Mouse (Mus musculus) cerebellum, adult 2 months (tissue): Measurements from ENCODE around the gene 1700069L16Rik. TPM values are rescaled to one million over a fixed set of nuclear protein-coding genes. Genes with fewer than 3 reads are reported as not detected.

Experiments
- DNase-seq, 2 experiments: peaks; one replicate each; pipeline ENCODE4 v3.0.0; 2021
- H3K27ac ChIP-seq: fragments of 200-500 bp; 2 replicates; pipeline ENCODE4 v1.5.1; 2012; ENCODE audit warnings: low read length, control low read depth, inconsistent platforms; ENCODE audit not compliant: insufficient read depth
- H3K27me3 ChIP-seq: fragments of 200-500 bp; 2 replicates; pipeline ENCODE4 v1.6.1; 2012; ENCODE audit warnings: inconsistent platforms, mild to moderate bottlenecking, low read length, moderate library complexity; ENCODE audit not compliant: control insufficient read depth, insufficient read depth
- H3K4me1 ChIP-seq: fragments of 200-500 bp; 2 replicates; pipeline ENCODE4 v1.6.1; 2011; ENCODE audit warnings: low read length; ENCODE audit not compliant: control insufficient read depth, insufficient read depth
- H3K4me3 ChIP-seq: fragments of 200-500 bp; replicated peaks from 2 replicates; pipeline ENCODE3; 2011; ENCODE audit warnings: mild to moderate bottlenecking, low read depth, low read length, control low read depth; ENCODE audit not compliant: insufficient read depth
- CTCF ChIP-seq: fragments of 200-500 bp; IDR thresholded peaks from 2 replicates; pipeline ENCODE4 v1.5.1; 2011; ENCODE audit warnings: low read depth, mild to moderate bottlenecking, control low read depth, low read length, moderate library complexity, borderline replicate concordance; ENCODE audit not compliant: insufficient read depth
- POLR2A ChIP-seq: fragments of 200-500 bp; IDR thresholded peaks from 2 replicates; pipeline ENCODE4 v1.6.1; 2011; ENCODE audit warnings: low read length, control low read depth, borderline replicate concordance; ENCODE audit not compliant: insufficient read depth
- WGBS: fragments of 180-500 bp; shearing (Covaris S2); methylation state at CpG from one replicate; pipeline ENCODE4 v1.1.7; 2018; 5-methylcytosine and 5-hydroxymethylcytosine counted together
- polyA plus RNA-seq: library from polyadenylated mRNA; depleted of rRNA; stranded (reverse); fragments of >200 nt; gene quantifications from 2 replicates; pipeline ENCODE4 v1.2.3, GENCODE M21; 2012

1700069L16Rik gene
- polyA plus RNA-seq, 1 experiment: 0.39 TPM

DNA sequence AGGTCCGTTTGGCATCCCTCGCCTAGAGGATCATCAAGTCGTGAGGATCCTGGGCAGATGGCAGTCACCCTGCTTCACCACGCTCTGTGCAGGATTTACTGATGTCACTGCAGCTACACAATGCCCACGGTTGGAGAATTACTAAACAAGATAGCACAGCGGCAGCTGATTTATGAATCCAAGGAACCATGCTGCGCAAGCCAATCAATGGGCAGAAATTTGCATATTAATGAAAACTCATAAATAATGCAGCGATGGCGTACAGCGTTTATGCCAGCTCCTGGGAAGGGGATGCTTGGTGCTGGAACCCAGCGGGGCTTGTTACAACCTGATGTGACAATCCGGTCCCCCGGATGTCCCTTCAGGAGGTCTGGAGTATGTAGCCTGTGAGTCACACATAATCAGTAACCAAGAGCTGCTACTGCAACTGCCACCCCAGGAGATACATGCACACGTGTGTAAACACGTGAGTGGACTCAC, 34.5 kb downstream of the 1700069L16Rik start:
- H3K4me1 ChIP-seq: peaks cover 26% of the 10 kb centered on the region
- TF ChIP-seq POLR2A: 0 out of 2 replicates have a peak, but pooled peaks have one; percentile 20
- TF ChIP-seq CTCF: no peak
- H3K27ac ChIP-seq: peak overlapping the region; percentile 71
- no peaks in the 10 kb centered on the region for H3K27me3 ChIP-seq
- peak; percentile 55 to 61 for DNase-seq
- no peak overlapping the region for H3K4me3 ChIP-seq
- WGBS: 15% methylated on average over 15 of the region's 15 CpGs

DNA sequence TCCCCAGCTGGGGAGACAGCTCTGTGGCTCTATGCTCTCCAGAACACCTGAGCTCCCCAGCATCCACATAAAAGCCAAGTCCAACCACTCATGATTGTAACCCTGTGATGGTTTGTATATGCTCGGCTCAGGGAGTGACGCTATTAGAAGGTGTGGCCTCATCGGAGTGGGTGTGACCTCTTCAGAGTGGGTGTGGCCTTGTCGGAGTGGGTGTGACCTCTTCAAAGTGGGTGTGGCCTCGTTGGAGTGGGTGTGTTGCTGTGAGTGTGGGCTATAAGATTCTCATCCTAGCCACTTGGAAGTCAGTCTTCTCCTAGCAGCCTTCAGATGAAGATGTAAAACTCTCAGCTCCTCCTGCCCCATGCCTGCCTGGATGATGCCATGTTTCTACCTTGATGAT, 37.1 kb downstream of the 1700069L16Rik start:
- WGBS: 91% methylated on average over 5 of the region's 5 CpGs
- H3K4me3 ChIP-seq: no peak overlapping the region
- peaks cover 33% of the 10 kb centered on the region for H3K4me1 ChIP-seq
- H3K27ac ChIP-seq: no peak overlapping the region
- no peak for DNase-seq
- TF ChIP-seq CTCF: no peak
- no peak for TF ChIP-seq POLR2A
- H3K27me3 ChIP-seq: no peaks in the 10 kb centered on the region

DNA sequence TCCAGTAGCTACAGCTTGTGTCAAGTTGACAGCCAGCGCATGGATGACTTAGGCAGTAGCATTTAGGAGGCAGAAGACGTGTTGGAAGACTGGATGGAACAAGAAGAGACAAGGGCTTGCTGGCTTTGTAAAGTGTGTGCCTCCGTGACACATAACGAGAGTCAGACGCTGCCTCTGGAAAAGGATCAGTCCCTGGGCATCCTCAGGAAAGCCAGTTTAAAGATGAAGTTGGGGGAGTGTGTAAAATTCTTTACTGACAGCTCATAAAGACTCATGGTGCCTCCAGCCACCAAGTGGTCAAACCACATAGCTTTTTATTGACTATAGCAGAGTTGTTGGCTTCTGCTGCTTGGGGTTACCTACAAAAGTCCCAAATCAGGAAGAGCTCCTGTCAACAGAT, 39.1 kb downstream of the 1700069L16Rik start:
- Histone ChIP-seq H3K27me3 (no peaks in the 10 kb centered on the region), H3K27ac (peak overlapping the region; percentile 90), H3K4me1 (peaks cover 47% of the 10 kb centered on the region), H3K4me3 (no peak overlapping the region)
- no peak for DNase-seq
- no peak for TF ChIP-seq CTCF
- TF ChIP-seq POLR2A: no peak
- 93% methylated on average over 5 of the region's 5 CpGs for WGBS

DNA sequence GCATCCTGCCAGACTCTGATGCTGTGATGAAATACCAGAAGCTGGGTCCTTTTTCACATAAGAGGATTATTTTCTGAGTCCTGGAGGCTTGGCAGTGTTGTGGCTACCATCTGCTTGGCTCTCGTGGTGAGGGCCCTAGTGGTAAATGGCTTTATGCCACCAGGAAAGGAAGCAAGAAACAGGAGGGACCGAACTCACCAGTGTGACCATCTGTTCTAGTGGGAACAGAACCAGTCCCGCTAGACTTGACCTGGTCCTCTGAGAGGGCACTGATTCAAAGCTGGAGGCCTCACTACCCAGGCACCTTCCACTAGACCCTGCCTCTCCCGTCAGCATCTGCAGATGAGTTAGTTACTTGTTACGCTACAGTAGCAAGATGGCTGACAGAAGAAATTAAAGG, 41.3 kb downstream of the 1700069L16Rik start:
- H3K27me3 ChIP-seq: no peaks in the 10 kb centered on the region
- DNase-seq: peak; percentile 90 to 96

DNA sequence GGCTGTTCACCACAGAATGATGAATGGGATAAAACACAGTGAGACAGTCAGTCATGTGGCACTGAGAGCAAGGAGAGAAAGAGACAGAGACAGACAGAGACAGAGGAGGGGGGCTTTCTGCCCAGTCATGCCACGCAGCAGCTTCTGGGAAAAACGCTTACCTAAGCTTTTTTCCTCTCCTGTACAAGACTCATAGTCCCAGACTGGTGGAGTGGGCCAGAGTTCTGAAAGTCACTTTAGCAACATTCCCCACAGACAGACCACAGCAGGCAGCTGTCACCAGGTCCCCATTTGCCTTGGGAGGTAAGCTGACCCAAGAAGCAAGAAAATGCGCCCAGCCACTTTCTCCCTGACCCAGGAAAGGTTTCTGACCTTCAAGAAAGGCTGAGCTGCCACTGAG, 42.1 kb downstream of the 1700069L16Rik start:
- WGBS: 89% methylated on average over 3 of the region's 3 CpGs
- no peak for DNase-seq
- Histone ChIP-seq H3K4me3 (no peak overlapping the region), H3K27me3 (no peaks in the 10 kb centered on the region), H3K4me1 (peaks cover 52% of the 10 kb centered on the region), H3K27ac (peak overlapping the region; percentile 99)
- TF ChIP-seq CTCF: no peak
- TF ChIP-seq POLR2A: no peak

More for the DNA sequence above, 41.3 kb downstream of the 1700069L16Rik start:
- Histone ChIP-seq H3K27ac (peak overlapping the region; percentile 99), H3K4me3 (no peak overlapping the region), H3K4me1 (peaks cover 52% of the 10 kb centered on the region)
- WGBS: 6% methylated on average over 5 of the region's 5 CpGs
- TF ChIP-seq POLR2A: 0 out of 2 replicates have a peak, but pooled peaks have one; percentile 6
- no peak for TF ChIP-seq CTCF

DNA sequence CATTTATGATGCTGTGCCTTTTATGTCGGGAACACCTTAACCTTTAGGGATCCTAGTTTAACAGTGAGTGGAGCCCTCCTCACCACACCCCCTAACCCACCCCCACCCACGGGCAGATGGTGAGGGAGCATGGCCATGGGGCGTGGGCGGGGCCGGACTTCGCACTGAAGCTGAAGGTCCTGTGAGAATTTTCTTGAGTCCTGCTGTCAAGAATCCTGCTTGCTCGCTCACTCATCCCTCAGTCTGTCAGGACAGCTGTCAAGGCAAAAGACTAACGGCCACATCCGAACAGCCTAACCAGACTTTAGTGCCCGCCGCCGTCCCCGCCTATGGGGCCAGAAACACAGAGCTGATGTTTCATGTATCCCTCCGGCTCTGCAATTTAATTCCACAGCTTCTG, 43.4 kb downstream of the 1700069L16Rik start:
- no peak for TF ChIP-seq CTCF
- TF ChIP-seq POLR2A: no peak
- no peak for DNase-seq
- 60% methylated on average over 14 of the region's 14 CpGs for WGBS

DNA sequence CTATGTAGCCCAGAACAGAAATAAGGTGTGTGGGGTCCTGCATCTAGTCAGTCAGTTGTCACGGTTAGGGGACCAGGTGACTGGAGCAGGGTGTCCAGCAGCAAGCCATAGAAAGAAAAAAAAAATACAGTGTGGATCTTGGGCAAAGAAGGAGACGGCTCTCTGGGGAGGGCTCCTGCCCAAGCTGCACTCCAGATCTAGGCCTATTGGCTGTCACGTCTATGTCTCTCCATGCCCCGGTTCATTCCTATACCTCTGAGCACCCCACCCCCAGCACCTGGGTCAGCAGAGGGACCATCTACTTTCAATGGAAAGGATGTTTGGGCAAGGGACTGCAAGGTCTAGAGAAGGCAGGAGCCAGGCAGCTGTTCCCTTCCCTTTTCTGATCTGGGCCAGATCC, 45.1 kb downstream of the 1700069L16Rik start:
- TF ChIP-seq POLR2A (no peak), CTCF (no peak)
- 22% methylated on average over 4 of the region's 4 CpGs for WGBS
- H3K4me1 ChIP-seq: peaks cover 59% of the 10 kb centered on the region
- H3K4me3 ChIP-seq: no peak overlapping the region
- no peak for DNase-seq
- H3K27ac ChIP-seq: peak overlapping the region; percentile 98
- no peaks in the 10 kb centered on the region for H3K27me3 ChIP-seq

More for the DNA sequence above, 43.4 kb downstream of the 1700069L16Rik start:
- Histone ChIP-seq H3K27me3 (no peaks in the 10 kb centered on the region), H3K4me3 (no peak overlapping the region), H3K4me1 (peaks cover 57% of the 10 kb centered on the region), H3K27ac (peak overlapping the region; percentile 99)

DNA sequence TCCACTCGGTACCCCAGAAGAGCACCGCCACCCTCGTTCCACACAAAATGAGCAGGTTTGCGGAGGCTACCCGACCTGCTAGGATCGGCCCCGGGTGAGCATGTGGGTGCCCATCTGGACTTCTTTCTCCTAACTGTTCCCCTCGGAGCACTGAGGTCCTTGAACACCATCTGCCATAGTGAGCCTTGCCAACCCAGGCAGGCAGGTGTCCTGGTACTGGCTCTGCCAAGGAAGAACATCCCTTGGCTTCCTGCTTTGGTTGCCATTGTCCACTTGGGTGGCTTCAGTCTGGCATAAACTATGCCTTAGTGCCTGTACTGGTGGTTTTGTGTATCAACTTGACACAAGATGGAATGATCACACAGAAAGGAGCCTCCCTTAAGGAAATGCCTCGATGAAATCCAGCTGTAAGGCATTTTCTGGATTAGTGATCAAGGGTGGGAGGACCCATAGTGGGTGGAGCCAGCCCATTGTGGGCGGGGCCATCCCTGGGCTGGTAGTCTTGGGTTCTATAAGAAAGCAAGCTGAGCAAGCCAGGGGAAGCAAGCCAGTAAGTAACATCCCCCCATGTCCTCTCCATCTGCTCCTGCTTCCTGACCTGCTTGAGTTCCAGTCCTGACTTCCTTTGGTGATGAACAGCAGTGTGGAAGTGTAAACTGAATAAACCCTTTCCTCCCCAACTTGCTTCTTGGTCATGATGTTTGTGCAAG, 45.7 kb downstream of the 1700069L16Rik start:
- TF ChIP-seq CTCF (peak; percentile 25; the same call in 1 of the 2 replicates), POLR2A (0 out of 2 replicates have a peak, but pooled peaks have one; percentile 8)
- peak; percentile 96 to 99 for DNase-seq
- Histone ChIP-seq H3K4me3 (no peak overlapping the region), H3K27ac (peak overlapping the region; percentile 98), H3K4me1 (peaks cover 53% of the 10 kb centered on the region), H3K27me3 (no peaks in the 10 kb centered on the region)
- WGBS: 4% methylated on average over 10 of the region's 10 CpGs
